Mouse (Mus musculus) hindbrain, embryonic 10.5 days (tissue): ENCODE measurements at regions not wholly inside any gene's neighbourhood (a gene's known extent, or its start where the extent isn't known, plus 50 kb on each side); places are given as distances from the start of the nearest gene placed in this dataset.

Experiments
- DNase-seq: peaks from one replicate; pipeline ENCODE4 v3.0.0-alpha.2; 2017; ENCODE audit warnings: low spot score
- H3K27ac ChIP-seq: fragments of 300-500 bp; sonication (generic); 2 replicates; pipeline ENCODE4 v1.5.1; 2016; ENCODE audit warnings: mild to moderate bottlenecking, moderate library complexity
- H3K27me3 ChIP-seq: fragments of 300-500 bp; sonication (generic); 2 replicates; pipeline ENCODE4 v1.6.1; 2016; ENCODE audit warnings: mild to moderate bottlenecking; ENCODE audit not compliant: poor library complexity, insufficient read depth, severe bottlenecking
- H3K36me3 ChIP-seq: fragments of 300-500 bp; sonication (generic); 2 replicates; pipeline ENCODE4 v1.6.1; 2016; ENCODE audit warnings: mild to moderate bottlenecking, moderate library complexity
- H3K4me1 ChIP-seq: fragments of 300-500 bp; sonication (generic); replicated peaks from 2 replicates; pipeline ENCODE4 v1.6.1; 2016; ENCODE audit warnings: mild to moderate bottlenecking
- H3K4me3 ChIP-seq: fragments of 300-500 bp; sonication (generic); 2 replicates; pipeline ENCODE4 v1.5.1; 2016; ENCODE audit warnings: mild to moderate bottlenecking, moderate library complexity
- H3K9me3 ChIP-seq: fragments of 300-500 bp; sonication (generic); 2 replicates; pipeline ENCODE4 v1.6.1; 2016; ENCODE audit warnings: mild to moderate bottlenecking, moderate library complexity
- WGBS: fragments of 180-500 bp; shearing (Covaris S2); methylation state at CpG from one replicate; pipeline ENCODE4 v1.1.7; 2016; 5-methylcytosine and 5-hydroxymethylcytosine counted together

GRCm38 (mm10) chr2:143217760-143218358, 139.6 kb downstream of the Otor start:
- DNase-seq = no peak
- Histone ChIP-seq H3K9me3 (no peaks in the 10 kb centered on the region), H3K27me3 (no peaks in the 10 kb centered on the region), H3K4me3 (no peak overlapping the region), H3K4me1 (no peaks in the 10 kb centered on the region), H3K27ac (no peak overlapping the region), H3K36me3 (no peaks in the 10 kb centered on the region)
- WGBS = 79% methylated on average over 5 of the region's 5 CpGs

DNA sequence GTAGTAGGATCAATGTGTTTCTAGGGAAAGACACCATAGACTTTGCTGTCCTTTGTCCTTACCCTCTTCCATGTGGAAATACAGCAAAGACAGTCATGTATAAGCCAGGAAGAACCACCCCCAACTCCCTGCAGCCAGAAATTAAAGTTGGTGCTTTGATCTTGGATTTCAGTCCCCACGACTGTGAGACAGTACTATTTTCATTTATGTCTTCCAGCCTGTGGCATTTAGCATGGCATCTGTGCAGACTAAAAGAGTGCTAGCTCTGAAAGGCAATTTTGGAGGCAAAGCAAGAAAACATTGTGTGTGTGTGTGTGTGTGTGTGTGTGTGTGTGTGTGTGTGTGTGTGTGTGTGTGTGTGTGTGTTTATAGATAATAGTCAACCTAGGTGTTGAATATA, 144.1 kb downstream of the Otor start:
- WGBS = 74% methylated on average over 1 of the region's 1 CpGs
- Histone ChIP-seq H3K36me3 (no peaks in the 10 kb centered on the region), H3K4me1 (no peaks in the 10 kb centered on the region), H3K27ac (no peak overlapping the region), H3K27me3 (no peaks in the 10 kb centered on the region), H3K4me3 (no peak overlapping the region), H3K9me3 (no peaks in the 10 kb centered on the region)
- DNase-seq = no peak

DNA sequence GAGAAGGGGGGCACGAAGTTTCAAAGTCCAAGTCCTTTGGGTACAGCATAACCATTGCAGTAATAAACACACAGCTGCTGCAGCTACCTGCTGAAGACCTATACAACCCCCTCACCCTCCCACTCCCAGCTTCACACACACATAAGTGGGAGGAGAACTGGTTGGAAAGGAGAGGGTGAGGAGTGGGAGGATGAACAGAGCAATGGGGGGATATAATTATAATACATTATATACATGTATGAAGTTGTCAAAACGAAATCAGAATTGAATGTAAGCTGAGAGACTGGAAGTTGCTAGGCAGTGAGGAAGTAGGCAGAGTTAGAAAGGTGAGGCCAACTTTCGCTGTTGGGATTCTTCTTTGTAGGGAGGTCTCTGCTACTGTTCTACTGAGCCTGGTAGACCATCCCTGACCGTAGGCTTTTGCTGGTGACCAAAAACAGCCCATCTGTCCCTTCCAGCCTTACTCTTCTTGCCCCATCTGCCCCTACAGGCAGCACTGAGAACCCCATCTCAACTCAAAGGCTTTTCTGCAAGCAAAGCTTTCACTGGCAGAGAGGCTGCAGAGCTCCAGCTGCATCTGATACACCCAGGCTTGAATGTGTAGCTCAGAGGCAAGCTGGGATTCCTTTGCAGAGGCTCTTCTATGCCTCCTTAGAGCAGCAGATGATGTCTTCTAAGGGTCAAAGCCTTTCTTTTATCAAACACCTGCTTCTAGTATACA, 146.3 kb downstream of the Otor start:
- WGBS = 68% methylated on average over 4 of the region's 4 CpGs
- Histone ChIP-seq H3K9me3 (no peaks in the 10 kb centered on the region), H3K27me3 (no peaks in the 10 kb centered on the region), H3K27ac (no peak overlapping the region), H3K4me1 (no peaks in the 10 kb centered on the region), H3K36me3 (no peaks in the 10 kb centered on the region), H3K4me3 (no peak overlapping the region)
- no peak for DNase-seq

GRCm38 (mm10) chr2:143233795-143234194, 155.5 kb downstream of the Otor start:
- Histone ChIP-seq H3K9me3 (no peaks in the 10 kb centered on the region), H3K27ac (no peak overlapping the region), H3K36me3 (no peaks in the 10 kb centered on the region), H3K27me3 (no peaks in the 10 kb centered on the region), H3K4me3 (no peak overlapping the region), H3K4me1 (no peaks in the 10 kb centered on the region)
- DNase-seq = no peak
- WGBS = 87% methylated on average over 7 of the region's 7 CpGs

DNA sequence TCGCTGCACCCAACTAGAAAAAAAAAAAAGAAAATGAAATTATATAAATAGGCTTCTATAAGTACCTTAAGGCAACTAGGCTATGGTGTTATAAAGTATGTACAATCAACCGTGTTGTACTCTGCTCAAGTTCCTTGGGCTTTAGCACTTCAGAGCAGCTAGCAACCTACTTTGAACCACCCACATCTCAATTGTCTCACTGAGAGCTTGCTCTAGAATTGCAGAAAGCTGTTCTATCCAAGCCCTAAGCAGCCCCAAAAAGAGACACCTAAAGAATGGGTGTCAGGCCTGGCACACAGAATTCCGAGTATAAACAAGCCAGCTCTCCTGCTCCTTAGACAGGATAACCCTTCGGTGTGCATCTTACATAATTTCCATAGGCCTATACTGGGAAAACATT, 162.0 kb downstream of the Otor start:
- no peaks in the 10 kb centered on the region for H3K36me3 ChIP-seq
- no peaks in the 10 kb centered on the region for H3K27me3 ChIP-seq
- WGBS = 85% methylated on average over 4 of the region's 4 CpGs
- H3K9me3 ChIP-seq = no peaks in the 10 kb centered on the region
- H3K4me1 ChIP-seq = no peaks in the 10 kb centered on the region
- DNase-seq = no peak
- no peak overlapping the region for H3K4me3 ChIP-seq
- no peak overlapping the region for H3K27ac ChIP-seq

DNA sequence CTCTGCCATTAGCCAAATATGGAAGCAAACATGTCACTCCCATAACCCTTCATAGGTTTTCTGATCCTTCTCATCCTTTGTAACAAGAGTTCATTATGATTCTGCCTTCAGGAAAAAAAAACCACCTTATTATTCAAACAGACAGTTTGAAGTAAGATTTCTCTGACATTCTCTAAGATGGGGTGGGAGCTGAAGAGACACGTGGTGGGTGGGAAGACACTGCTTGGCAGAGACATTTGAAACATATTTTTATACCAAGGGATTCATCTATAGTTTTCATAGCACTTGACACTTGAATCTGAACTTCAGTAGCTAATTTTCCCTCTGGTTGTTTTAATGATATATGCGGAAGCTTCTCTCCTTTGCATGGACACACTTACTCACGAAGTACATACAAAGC, 165.5 kb downstream of the Otor start:
- no peaks in the 10 kb centered on the region for H3K4me1 ChIP-seq
- no peak for DNase-seq
- 80% methylated on average over 3 of the region's 3 CpGs for WGBS
- H3K9me3 ChIP-seq = no peaks in the 10 kb centered on the region
- no peaks in the 10 kb centered on the region for H3K36me3 ChIP-seq
- H3K4me3 ChIP-seq = no peak overlapping the region
- H3K27me3 ChIP-seq = no peaks in the 10 kb centered on the region
- no peak overlapping the region for H3K27ac ChIP-seq

- H3K4me1 ChIP-seq = no peaks in the 10 kb centered on the region
- no peaks in the 10 kb centered on the region for H3K9me3 ChIP-seq
- H3K27me3 ChIP-seq = no peaks in the 10 kb centered on the region
- no peak overlapping the region for H3K27ac ChIP-seq
- WGBS = 80% methylated on average over 4 of the region's 4 CpGs
- DNase-seq = no peak
- H3K36me3 ChIP-seq = no peaks in the 10 kb centered on the region
- no peak overlapping the region for H3K4me3 ChIP-seq
These were observed 167.9 kb downstream of the Otor start for GRCm38 (mm10) chr2:143246131-143246665.

- Histone ChIP-seq H3K27me3 (no peaks in the 10 kb centered on the region), H3K4me1 (0 out of 2 replicates have a peak, but pooled peaks cover 2% of the 10 kb centered on the region), H3K9me3 (no peaks in the 10 kb centered on the region), H3K36me3 (no peaks in the 10 kb centered on the region), H3K27ac (no peak overlapping the region), H3K4me3 (no peak overlapping the region)
- WGBS = 45% methylated on average over 7 of the region's 7 CpGs
- DNase-seq = no peak
These were observed 190.8 kb downstream of the Otor start for GRCm38 (mm10) chr2:143269026-143269425.

DNA sequence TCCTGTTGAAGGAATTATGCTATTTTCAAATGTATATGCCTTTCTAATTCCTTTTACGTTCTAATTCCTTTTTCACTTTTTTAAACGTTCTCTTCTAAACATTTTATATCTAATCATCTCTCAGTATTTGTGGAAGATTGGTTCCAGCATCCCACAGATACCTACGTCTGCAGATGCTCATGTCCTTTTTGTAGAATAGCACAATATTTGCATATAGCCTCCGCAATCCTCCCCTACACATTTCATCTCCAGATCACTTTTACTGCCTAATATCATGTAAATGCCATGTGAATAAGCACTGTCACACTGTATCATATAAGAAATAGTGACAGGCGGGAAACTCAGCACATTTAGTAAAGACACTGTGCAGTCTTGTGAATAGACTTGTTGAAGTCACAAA, 192.6 kb downstream of the Otor start:
- no peak for DNase-seq
- Histone ChIP-seq H3K4me1 (0 out of 2 replicates have a peak, but pooled peaks cover 2% of the 10 kb centered on the region), H3K4me3 (no peak overlapping the region), H3K9me3 (no peaks in the 10 kb centered on the region), H3K27ac (no peak overlapping the region), H3K36me3 (no peaks in the 10 kb centered on the region), H3K27me3 (no peaks in the 10 kb centered on the region)
- WGBS = 84% methylated on average over 5 of the region's 5 CpGs

- DNase-seq = no peak
- Histone ChIP-seq H3K4me3 (no peak overlapping the region), H3K27ac (no peak overlapping the region), H3K36me3 (no peaks in the 10 kb centered on the region), H3K9me3 (no peaks in the 10 kb centered on the region), H3K4me1 (no peaks in the 10 kb centered on the region), H3K27me3 (no peaks in the 10 kb centered on the region)
- WGBS = 78% methylated on average over 4 of the region's 4 CpGs
These were observed 227.7 kb downstream of the Otor start for GRCm38 (mm10) chr2:143305747-143306570.

DNA sequence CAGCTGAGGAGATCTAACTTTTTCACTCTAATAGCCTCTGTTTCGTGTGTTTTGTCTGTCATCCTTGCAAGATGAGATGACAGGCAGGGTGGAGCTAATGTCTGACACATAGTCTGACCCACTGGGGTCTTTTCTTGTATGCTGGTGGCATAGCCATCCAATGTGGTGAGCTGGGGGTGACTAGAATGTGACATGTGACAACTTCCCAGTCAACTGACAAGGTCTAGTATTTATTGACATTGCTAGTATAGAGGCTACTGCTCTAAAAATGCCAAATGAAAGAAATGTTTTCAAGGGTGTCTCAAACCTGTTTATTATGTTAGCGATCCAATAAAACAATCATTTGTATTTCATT, 228.3 kb downstream of the Otor start:
- H3K27me3 ChIP-seq = no peaks in the 10 kb centered on the region

DNA sequence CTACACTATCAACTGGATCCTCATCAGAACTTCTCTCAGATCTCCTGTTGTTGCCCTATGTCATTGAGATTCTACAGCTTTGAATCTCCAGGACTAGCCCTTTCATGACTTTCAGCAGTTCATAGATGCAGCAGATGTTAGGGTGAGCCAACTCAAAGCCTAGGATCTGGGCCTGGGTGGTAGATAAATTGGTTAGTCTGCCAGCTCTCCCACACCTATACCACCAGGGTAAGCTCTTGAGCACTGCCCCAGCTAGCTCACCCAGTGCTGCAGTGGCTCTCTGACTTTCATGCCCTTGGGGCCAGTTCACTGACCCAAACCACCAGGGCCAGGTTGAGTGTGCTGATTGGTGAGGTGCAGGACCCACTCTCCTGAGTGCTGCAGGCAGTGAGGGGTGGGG, 220.5 kb upstream of the Pcsk2 start:
- Histone ChIP-seq H3K4me3 (no peak overlapping the region), H3K9me3 (no peaks in the 10 kb centered on the region), H3K36me3 (no peaks in the 10 kb centered on the region), H3K4me1 (no peaks in the 10 kb centered on the region), H3K27ac (no peak overlapping the region), H3K27me3 (no peaks in the 10 kb centered on the region)
- no peak for DNase-seq

More for the DNA sequence above, 228.3 kb downstream of the Otor start:
- DNase-seq = no peak
- Histone ChIP-seq H3K4me1 (no peaks in the 10 kb centered on the region), H3K4me3 (no peak overlapping the region), H3K27ac (no peak overlapping the region), H3K36me3 (no peaks in the 10 kb centered on the region), H3K9me3 (no peaks in the 10 kb centered on the region)
- 76% methylated on average over 2 of the region's 2 CpGs for WGBS

DNA sequence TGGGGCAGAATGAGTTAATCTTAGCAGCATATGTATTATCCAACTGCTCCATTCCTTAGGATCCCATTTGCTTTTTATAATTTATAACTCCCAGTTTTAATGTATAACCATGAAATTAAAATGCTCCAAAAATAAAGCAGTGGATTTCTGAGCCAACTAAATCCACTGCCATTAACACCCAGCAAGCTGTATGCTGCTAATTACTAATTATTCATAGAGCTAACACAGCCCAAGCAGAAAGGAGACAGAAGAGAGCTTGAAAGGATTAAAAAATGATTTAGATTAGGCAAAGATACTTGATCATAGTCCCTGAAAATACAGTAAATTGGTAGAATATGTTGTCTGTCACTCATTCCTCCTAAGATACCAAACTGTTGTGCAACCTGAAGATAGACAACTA, 213.9 kb upstream of the Pcsk2 start:
- no peak for DNase-seq
- no peaks in the 10 kb centered on the region for H3K27me3 ChIP-seq

More for the DNA sequence above, 213.9 kb upstream of the Pcsk2 start:
- Histone ChIP-seq H3K27ac (no peak overlapping the region), H3K4me3 (no peak overlapping the region), H3K4me1 (no peaks in the 10 kb centered on the region), H3K9me3 (no peaks in the 10 kb centered on the region), H3K36me3 (no peaks in the 10 kb centered on the region)
